Mouse (Mus musculus) bone marrow, adult 2 months (tissue): ENCODE measurements around the gene Gm45837. TPM values are rescaled to one million over a fixed set of nuclear protein-coding genes. Genes with fewer than 3 reads are reported as not detected.

ENCODE experiments used
- H3K27ac ChIP-seq: fragments of 200-500 bp; 2 replicates; pipeline ENCODE4 v1.5.1; 2012; ENCODE audit warnings: low read depth, mild to moderate bottlenecking, control low read depth, inconsistent platforms, low read length; ENCODE audit not compliant: control insufficient read depth, poor library complexity, insufficient read depth
- H3K4me1 ChIP-seq: fragments of 200-500 bp; 2 replicates; pipeline ENCODE4 v1.6.1; 2011; ENCODE audit warnings: low read length; ENCODE audit not compliant: control insufficient read depth, insufficient read depth
- H3K4me3 ChIP-seq: fragments of 200-500 bp; replicated peaks from 2 replicates; pipeline ENCODE3; 2011; ENCODE audit warnings: mild to moderate bottlenecking, low read depth, low read length, control low read depth; ENCODE audit not compliant: control insufficient read depth
- CTCF ChIP-seq: fragments of 200-500 bp; IDR thresholded peaks from 2 replicates; pipeline ENCODE4 v1.5.1; 2011; ENCODE audit warnings: low read length, control low read depth; ENCODE audit not compliant: control insufficient read depth, insufficient read depth
- POLR2A ChIP-seq: fragments of 200-500 bp; IDR thresholded peaks from 2 replicates; pipeline ENCODE4 v1.6.1; 2011; ENCODE audit warnings: low read depth, mild to moderate bottlenecking, control low read depth, low read length, borderline replicate concordance; ENCODE audit not compliant: control insufficient read depth
- WGBS: fragments of 180-500 bp; shearing (Covaris S2); methylation state at CpG from one replicate; pipeline ENCODE4 v1.1.7; 2018; 5-methylcytosine and 5-hydroxymethylcytosine counted together
- polyA plus RNA-seq: library from polyadenylated mRNA; stranded (reverse); fragments of >200 nt; gene quantifications from 2 replicates; pipeline ENCODE4 v1.2.4, GENCODE M21; 2011; ENCODE audit warnings: low replicate concordance; ENCODE audit not compliant: missing spikeins, insufficient read depth, insufficient read length

The Gm45837 gene
- polyA plus RNA-seq, 1 experiment, result 43.8 TPM

DNA sequence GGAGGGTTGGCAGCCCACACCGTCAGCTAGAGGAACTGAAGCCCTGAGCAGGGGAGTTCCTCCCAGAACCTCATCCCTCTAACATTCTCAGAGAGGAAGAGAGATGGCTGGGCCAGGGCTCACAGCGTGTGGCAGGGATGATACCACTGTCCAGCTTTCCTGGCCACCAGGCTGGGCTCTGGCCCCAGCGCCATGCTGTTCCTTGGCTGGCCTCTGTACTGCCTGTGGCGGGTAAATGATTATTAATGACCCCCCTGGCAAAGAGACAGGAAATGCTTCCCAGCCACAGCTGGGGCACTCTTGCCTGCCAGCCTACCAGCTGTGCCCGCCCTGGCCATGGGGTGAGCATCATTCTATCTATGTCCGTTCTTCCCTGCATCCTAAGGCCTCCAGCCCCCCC is 44.5 kb downstream of the Gm45837 start:
- WGBS, result 43% methylated on average over 6 of the region's 6 CpGs
- TF ChIP-seq POLR2A (no peak), CTCF (no peak)
- peak overlapping the region; percentile 26 for H3K27ac ChIP-seq
- peaks cover 35% of the 10 kb centered on the region for H3K4me1 ChIP-seq
- H3K4me3 ChIP-seq, result peak overlapping the region; percentile 2

DNA sequence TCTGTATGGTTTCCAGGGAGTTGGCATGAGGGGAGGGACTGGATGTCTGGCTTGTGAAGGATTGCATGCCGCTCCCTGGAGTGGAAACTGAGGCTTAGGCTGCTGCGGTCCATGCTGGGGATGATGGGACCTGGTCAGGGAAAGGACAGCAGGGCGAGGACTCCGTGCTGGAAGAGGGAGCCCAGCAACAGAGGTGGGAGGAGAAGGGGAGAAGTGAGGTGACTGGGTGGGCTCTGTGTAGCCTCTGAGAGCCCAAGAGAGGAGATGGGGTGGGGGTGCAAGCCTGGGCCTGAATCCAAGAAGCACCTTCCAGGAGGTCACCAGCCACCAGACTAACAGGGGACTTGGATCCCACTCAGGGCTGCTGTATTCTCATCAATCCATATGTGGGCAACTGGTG is 45.6 kb downstream of the Gm45837 start:
- TF ChIP-seq CTCF (no peak), POLR2A (no peak)
- H3K27ac ChIP-seq, result peak overlapping the region; percentile 75
- H3K4me3 ChIP-seq, result no peak overlapping the region
- H3K4me1 ChIP-seq, result peaks cover 36% of the 10 kb centered on the region
- WGBS, result 77% methylated on average over 4 of the region's 4 CpGs

- Histone ChIP-seq H3K27ac (peak overlapping the region; percentile 11), H3K4me3 (no peak overlapping the region), H3K4me1 (peaks cover 36% of the 10 kb centered on the region)
- no peak for TF ChIP-seq POLR2A
- no peak for TF ChIP-seq CTCF
- WGBS, result 24% methylated on average over 5 of the region's 5 CpGs
Observed at GRCm38 (mm10) chr7:101456789-101457188, 46.1 kb downstream of the Gm45837 start.

DNA sequence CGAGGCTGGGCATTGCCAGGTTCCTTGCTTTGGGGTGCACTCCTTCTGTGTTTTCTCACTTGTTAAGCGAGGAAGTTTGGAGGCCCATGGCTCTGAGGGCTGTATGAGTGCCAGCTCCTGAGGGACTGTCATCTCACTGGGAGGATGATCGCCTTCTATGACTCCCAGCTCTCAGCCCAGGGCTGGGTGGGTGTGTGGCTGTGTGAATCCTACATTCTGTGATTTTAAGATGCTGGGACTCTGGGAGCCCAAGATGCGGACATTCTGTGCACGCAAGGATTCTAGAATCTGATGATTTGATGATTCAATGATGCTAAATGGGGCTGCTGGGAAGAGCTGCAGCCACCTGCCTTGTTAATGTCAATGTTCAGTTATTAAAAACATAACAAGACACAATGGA is 46.6 kb downstream of the Gm45837 start:
- 69% methylated on average over 5 of the region's 5 CpGs for WGBS
- Histone ChIP-seq H3K27ac (peak overlapping the region; percentile 11), H3K4me3 (no peak overlapping the region), H3K4me1 (peaks cover 39% of the 10 kb centered on the region)
- no peak for TF ChIP-seq POLR2A
- TF ChIP-seq CTCF, result no peak

DNA sequence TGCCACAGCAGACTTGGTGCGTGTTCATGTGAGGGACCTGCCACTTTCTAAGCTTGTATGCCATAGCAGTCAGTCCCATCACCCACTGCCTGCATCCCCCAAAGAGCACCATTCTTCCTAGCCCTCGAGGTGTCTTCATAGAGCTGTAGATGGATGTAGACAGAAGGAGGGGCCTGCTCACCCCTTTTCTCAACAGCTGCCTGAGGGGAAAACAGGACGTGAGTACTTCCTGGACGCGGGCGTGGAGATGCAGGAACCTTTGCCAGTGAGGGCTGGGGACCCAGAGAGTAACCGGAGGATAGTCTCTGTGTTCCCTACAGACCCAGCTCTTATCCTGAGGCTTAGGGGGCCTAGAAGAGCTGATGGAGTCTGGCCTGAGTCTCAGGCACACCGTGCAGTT is 47.1 kb downstream of the Gm45837 start:
- 10% methylated on average over 8 of the region's 8 CpGs for WGBS
- TF ChIP-seq CTCF (no peak), POLR2A (no peak)
- Histone ChIP-seq H3K4me1 (peaks cover 37% of the 10 kb centered on the region), H3K27ac (peak overlapping the region; percentile 18), H3K4me3 (no peak overlapping the region)

DNA sequence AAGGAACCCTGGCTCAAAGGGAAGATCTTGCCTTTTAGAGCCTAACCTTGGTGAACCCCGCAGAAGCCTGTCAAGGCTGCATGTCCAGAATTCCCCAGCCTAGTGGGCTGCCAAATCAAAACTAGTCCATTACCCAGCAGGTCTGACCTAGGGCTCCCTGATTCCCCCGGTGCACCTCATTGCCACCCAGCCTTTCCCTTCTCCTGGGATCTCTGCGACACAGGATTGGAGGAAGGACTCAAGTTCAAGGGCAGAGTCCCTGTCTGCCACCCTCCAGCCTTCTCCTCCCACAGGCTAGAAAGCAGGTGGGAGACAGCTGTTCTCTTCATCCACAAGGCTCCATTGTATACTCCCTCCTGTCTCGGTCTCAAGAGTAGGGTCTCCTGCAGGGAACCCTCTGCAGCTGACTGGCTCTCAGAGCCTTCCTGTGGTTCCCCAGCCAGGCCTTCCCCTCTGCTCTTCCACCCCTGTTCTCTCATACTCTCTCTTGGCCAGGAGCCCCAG is 47.6 kb downstream of the Gm45837 start:
- TF ChIP-seq POLR2A, result no peak
- TF ChIP-seq CTCF, result no peak
- Histone ChIP-seq H3K4me1 (peaks cover 36% of the 10 kb centered on the region), H3K4me3 (no peak overlapping the region), H3K27ac (peak overlapping the region; percentile 18)
- WGBS, result 71% methylated on average over 4 of the region's 4 CpGs

DNA sequence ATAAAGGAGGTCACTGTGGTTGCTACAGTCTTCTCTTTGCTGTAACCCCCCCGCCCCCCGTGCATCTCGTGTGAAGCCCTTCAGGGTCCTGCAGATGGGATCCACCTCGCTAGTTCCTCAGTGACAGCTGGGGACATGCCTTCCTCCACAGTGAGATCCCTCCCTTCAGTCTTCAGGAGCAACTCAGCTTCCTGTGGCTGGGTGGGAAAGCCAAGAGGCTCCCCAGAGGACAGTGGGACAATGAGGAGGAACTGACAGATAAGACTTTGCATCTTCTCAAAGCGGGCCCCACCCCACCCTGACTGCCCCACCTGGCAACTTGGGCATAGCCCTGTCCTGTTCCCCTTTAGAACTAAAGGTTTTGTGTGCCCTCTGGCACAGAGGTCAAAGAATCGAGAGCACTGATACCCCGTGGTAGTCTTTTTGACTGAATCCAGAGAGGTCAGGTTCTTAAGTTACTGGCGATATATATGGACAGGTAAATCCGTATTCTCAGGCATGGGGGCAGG is 48.7 kb downstream of the Gm45837 start:
- Histone ChIP-seq H3K4me3 (no peak overlapping the region), H3K27ac (no peak overlapping the region), H3K4me1 (peaks cover 32% of the 10 kb centered on the region)
- 61% methylated on average over 9 of the region's 9 CpGs for WGBS
- TF ChIP-seq POLR2A (no peak), CTCF (no peak)

DNA sequence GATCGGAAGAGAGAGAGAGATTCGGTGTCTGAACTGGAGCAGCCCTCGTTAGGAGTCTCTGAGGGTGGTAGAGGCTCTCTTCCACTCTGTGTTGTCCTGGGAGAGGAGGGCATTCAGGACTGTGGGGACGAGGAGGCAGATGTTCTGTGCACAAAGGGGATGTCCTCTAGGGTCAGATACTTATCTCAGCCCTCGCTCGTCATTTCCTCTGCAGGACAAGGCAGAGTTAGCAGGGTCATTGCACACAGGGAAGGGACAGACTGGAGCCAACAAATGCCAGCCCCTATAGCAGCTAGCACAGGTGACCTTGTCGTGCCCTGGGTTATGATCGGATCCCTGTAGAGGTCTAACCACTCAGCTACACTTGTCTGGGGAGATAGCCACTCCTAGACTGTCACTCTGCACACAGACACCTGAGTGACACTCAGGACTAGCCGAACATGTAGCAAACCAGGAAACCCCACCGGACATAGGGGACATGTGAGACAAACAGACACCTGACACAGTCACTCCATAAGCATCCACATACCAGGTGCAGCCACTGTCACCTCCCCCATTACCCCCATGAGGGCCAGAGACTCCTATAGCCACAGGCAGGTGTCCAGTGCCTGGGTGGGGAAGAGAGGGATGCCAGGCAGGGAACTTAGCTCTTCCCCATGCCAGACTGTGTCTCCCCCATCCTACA is 49.4 kb downstream of the Gm45837 start:
- Histone ChIP-seq H3K27ac (no peak overlapping the region), H3K4me3 (no peak overlapping the region), H3K4me1 (peaks cover 33% of the 10 kb centered on the region)
- TF ChIP-seq POLR2A (no peak), CTCF (no peak)
- WGBS, result 59% methylated on average over 10 of the region's 10 CpGs
